Mouse (Mus musculus) G1E (cell line): ENCODE measurements around the gene Ftsj1. TPM values are rescaled to one million over a fixed set of nuclear protein-coding genes. Genes with fewer than 3 reads are reported as not detected.
A peak's percentile ranks its signal among the peaks of the same experiment; 100 is the strongest.

Source experiments
- ATAC-seq: 2 replicates; pipeline ENCODE4 v1.8.0; 2016; ENCODE audit warnings: mild to moderate bottlenecking; ENCODE audit not compliant: insufficient number of reproducible peaks, poor library complexity, low FRiP score, severe bottlenecking; ENCODE audit errors: extremely low read depth
- DNase-seq: peaks from one replicate; pipeline ENCODE4 v3.0.0; 2012; ENCODE audit warnings: low spot score
- H3K27me3 ChIP-seq: 2 replicates; pipeline ENCODE4 v1.6.1; 2012; ENCODE audit warnings: mild to moderate bottlenecking, low read length, inconsistent platforms; ENCODE audit not compliant: insufficient read depth
- H3K36me3 ChIP-seq: replicated peaks from 2 replicates; pipeline ENCODE3; 2012; ENCODE audit warnings: mild to moderate bottlenecking, inconsistent platforms
- H3K4me1 ChIP-seq: 2 replicates; pipeline ENCODE4 v1.6.1; 2012; ENCODE audit warnings: low read depth, low read length, inconsistent platforms, mixed read lengths; ENCODE audit not compliant: insufficient read depth
- H3K4me3 ChIP-seq: 2 replicates; pipeline ENCODE4 v1.5.1; 2012; ENCODE audit warnings: low read depth, mild to moderate bottlenecking, inconsistent platforms, low read length, moderate library complexity, mixed read lengths
- H3K9me3 ChIP-seq: replicated peaks from 2 replicates; pipeline ENCODE4 v1.6.1; 2012; ENCODE audit warnings: inconsistent platforms
- CTCF ChIP-seq: IDR thresholded peaks from 2 replicates; pipeline ENCODE4 v1.5.1; 2012; ENCODE audit warnings: low read depth, low read length, inconsistent platforms, mixed read lengths
- GATA1 ChIP-seq: IDR thresholded peaks from 2 replicates; pipeline ENCODE4 v1.6.1; 2012; ENCODE audit warnings: borderline replicate concordance, low read length, inconsistent platforms, mixed read lengths
- GATA2 ChIP-seq: IDR thresholded peaks from 2 replicates; pipeline ENCODE4 v1.6.1; 2012; ENCODE audit warnings: low read depth, low read length, inconsistent platforms, borderline replicate concordance
- POLR2AphosphoS5 ChIP-seq: IDR thresholded peaks from 2 replicates; pipeline ENCODE4 v1.6.1; 2012; ENCODE audit warnings: low read depth, low read length, inconsistent platforms; ENCODE audit not compliant: insufficient replicate concordance
- TAL1 ChIP-seq: conservative IDR thresholded peaks from 2 replicates; pipeline ENCODE4 v1.6.1; 2012; ENCODE audit warnings: low read depth, low read length, inconsistent platforms, mixed read lengths
- polyA plus RNA-seq: library from polyadenylated mRNA; stranded (reverse); fragments of >175 nt; gene quantifications from 2 replicates; pipeline ENCODE4 v1.2.3, GENCODE M21; 2012
- total RNA-seq, 2 experiments: library from RNA; stranded (forward) in 1 of 2; stranded (reverse) in 1 of 2; fragments of 200-1000 nt in 1 of 2; fragments of >200 nt in 1 of 2; fragmentation: Nextera tagmentation in 1 of 2; gene quantifications; 2 replicates each; pipeline ENCODE4 v1.2.3; 2014 to 2017

Gene Ftsj1
- total and polyA plus RNA-seq, 3 experiments: 10.3 to 44.0 (median 16.1) TPM

- TF ChIP-seq POLR2AphosphoS5 (no peak), CTCF (no peak), TAL1 (no peak), GATA1 (no peak), GATA2 (no peak)
- ATAC-seq (no peak), DNase-seq (no peak)
- Histone ChIP-seq H3K4me1 (peaks cover 18% of the 10 kb centered on the region), H3K9me3 (no peaks in the 10 kb centered on the region), H3K27me3 (no peaks in the 10 kb centered on the region), H3K4me3 (no peak overlapping the region), H3K36me3 (no peaks in the 10 kb centered on the region)
Measured at GRCm38 (mm10) chrX:8263156-8263804, 11.1 kb upstream of the Ftsj1 start.

GRCm38 (mm10) chrX:8259478-8259877 lies 7.3 kb upstream of the Ftsj1 start:
- ATAC-seq (no peak), DNase-seq (no peak)
- no peaks in the 10 kb centered on the region for H3K36me3 ChIP-seq
- no peaks in the 10 kb centered on the region for H3K27me3 ChIP-seq
- no peak overlapping the region for H3K4me3 ChIP-seq
- TF ChIP-seq GATA2 (no peak), POLR2AphosphoS5 (no peak), CTCF (no peak), GATA1 (no peak), TAL1 (no peak)
- peaks cover 16% of the 10 kb centered on the region for H3K4me1 ChIP-seq
- H3K9me3 ChIP-seq: no peaks in the 10 kb centered on the region

GRCm38 (mm10) chrX:8255807-8256206 lies 3.6 kb upstream of the Ftsj1 start:
- DNase-seq: no peak
- no peaks in the 10 kb centered on the region for H3K27me3 ChIP-seq
- TF ChIP-seq GATA1 (no peak), TAL1 (no peak), POLR2AphosphoS5 (no peak), GATA2 (no peak), CTCF (no peak)
- peaks cover 8% of the 10 kb centered on the region for H3K4me1 ChIP-seq
- H3K9me3 ChIP-seq: no peaks in the 10 kb centered on the region
- H3K4me3 ChIP-seq: no peak overlapping the region
- H3K36me3 ChIP-seq: peaks cover 2% of the 10 kb centered on the region
- no peak for ATAC-seq

- H3K4me3 ChIP-seq: no peak overlapping the region
- no peak for ATAC-seq
Measured at GRCm38 (mm10) chrX:8253711-8254110, 1.5 kb upstream of the Ftsj1 start.

GRCm38 (mm10) chrX:8251789-8252333 lies 345 bp downstream of the Ftsj1 start:
- TF ChIP-seq GATA1 (no peak), POLR2AphosphoS5 (no peak), TAL1 (no peak), GATA2 (no peak), CTCF (no peak)

More at GRCm38 (mm10) chrX:8253711-8254110, 1.5 kb upstream of the Ftsj1 start:
- no peak for DNase-seq
- Histone ChIP-seq H3K4me1 (peaks cover 13% of the 10 kb centered on the region), H3K9me3 (no peaks in the 10 kb centered on the region), H3K36me3 (peaks cover 21% of the 10 kb centered on the region), H3K27me3 (no peaks in the 10 kb centered on the region)
- TF ChIP-seq GATA2 (no peak), POLR2AphosphoS5 (no peak), GATA1 (no peak), TAL1 (no peak), CTCF (no peak)

GRCm38 (mm10) chrX:8248542-8249120 lies 3.6 kb downstream of the Ftsj1 start:
- ATAC-seq: no peak
- no peak for DNase-seq
- H3K4me1 ChIP-seq: peaks cover 13% of the 10 kb centered on the region
- peaks cover 58% of the 10 kb centered on the region for H3K36me3 ChIP-seq
- no peaks in the 10 kb centered on the region for H3K27me3 ChIP-seq
- TF ChIP-seq POLR2AphosphoS5 (no peak), GATA2 (no peak), GATA1 (no peak), CTCF (no peak), TAL1 (no peak)
- H3K9me3 ChIP-seq: no peaks in the 10 kb centered on the region
- no peak overlapping the region for H3K4me3 ChIP-seq

More at GRCm38 (mm10) chrX:8251789-8252333, 345 bp downstream of the Ftsj1 start:
- H3K36me3 ChIP-seq: peaks cover 33% of the 10 kb centered on the region
- H3K4me3 ChIP-seq: peak overlapping the region; percentile 72
- no peaks in the 10 kb centered on the region for H3K9me3 ChIP-seq
- ATAC-seq (0 out of 2 replicates have a peak, but pooled peaks have one; percentile 10), DNase-seq (no peak)
- no peaks in the 10 kb centered on the region for H3K27me3 ChIP-seq
- H3K4me1 ChIP-seq: peaks cover 13% of the 10 kb centered on the region
